Mouse (Mus musculus): ENCODE measurements around the gene Ttll10.

Ttll10 gene

DNA sequence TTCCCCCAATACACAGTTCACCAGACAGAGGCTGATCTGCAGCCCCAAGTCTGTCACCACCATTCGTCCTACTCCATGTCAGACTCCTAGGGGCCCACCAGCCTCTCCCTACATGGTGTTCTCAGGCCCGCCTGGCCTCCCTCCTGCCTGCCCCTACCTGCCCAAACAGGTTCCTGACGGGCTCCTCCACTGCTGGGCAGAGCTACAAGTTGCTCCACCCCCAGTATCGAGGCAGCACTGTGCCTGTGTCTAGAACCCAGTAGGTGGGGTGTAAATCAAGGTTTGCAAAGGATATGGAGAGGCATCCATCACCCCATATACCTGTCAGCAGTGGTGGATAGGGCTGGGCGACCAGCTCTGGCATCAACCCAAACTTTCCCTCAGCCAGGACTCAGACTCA is at the start of gene Ttll10:
Gene Ttll10 (minus strand): TSS at position 154 of the 400 bp plus-strand sequence.
- DNase-seq (ENCODE audit: low spot score): peak; percentile 87

DNA sequence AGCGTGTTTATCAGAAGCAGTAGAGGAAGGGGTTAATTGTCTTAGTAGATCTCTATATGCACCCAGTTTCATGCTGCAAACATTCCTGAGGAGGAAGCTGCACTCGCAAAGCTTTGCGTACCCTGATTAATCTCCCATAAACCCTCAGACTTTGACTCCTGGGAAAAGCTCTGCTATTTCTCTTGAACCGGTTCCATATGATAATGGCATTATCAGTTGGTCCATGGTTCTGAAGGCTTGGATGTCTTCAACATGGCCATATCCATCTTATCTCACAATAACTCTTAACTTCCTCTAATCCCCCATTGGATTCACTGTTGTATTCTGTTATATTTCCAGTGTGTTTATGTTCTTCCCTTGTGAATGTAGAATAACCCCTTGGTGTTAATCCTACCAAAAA is 44.1 kb upstream of the Ttll10 start:
- DNase-seq (ENCODE audit: low spot score): no peak

DNA sequence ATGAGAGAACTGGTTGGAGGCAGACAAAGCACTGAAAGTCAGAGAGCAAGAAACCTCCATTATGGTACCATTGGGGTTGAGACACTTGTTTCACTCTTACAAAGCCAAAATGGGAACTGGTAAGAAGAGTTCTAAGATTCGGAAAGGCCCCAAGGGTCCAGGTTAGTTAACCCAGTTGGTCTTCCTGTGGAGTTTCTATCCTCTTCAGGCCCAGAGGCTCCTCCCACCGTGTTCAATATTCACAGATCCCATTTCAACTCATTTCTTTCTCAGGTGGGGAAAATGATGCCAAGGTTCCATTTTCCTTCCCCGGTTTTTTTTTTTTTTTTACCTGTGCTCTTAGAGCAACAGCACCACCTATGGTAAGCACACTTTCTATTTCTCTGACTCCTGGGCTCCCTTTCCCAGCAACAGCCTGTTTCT is 42.3 kb upstream of the Ttll10 start:
- no peak for DNase-seq (ENCODE audit: low spot score)

DNA sequence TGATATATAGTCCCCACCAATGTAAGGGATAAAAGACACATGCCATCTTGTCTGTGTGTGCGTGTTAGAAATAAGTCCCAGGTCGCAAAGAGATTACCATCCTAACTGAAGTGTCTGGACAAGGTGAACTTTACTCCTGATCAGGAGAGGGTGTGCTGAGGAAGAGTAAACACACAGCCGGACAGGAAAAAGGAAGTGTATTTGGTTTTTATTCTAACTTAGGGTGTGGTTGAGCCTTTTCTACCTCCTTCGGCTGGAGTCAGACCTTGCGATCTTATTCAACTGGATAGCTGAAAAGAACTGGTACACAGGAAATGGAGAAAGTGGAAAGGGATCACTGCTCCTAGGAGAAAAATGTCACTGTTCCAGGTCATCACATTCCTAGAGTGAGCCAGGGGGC is 41.3 kb upstream of the Ttll10 start:
- no peak for DNase-seq (ENCODE audit: low spot score)

DNA sequence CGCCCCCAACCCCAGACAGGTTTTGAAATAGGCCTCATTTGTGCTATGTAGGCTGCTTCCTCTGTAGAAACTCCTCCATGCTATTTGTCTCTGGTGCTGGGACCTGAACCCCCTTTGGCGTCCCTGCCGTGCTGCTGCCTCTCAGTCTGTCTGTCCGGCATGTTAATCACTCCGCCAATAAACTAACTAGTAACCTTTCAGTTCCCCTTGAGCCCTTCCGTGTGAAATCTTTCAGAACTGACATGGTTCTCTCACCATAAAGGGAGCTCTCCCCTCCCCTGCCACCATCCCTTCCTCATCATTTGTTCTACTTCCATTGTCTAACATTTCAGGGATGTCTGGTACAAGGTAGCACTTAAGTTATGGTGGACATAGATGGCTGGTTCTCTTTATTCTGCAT is 40.2 kb upstream of the Ttll10 start:
- no peak for DNase-seq (ENCODE audit: low spot score)

DNA sequence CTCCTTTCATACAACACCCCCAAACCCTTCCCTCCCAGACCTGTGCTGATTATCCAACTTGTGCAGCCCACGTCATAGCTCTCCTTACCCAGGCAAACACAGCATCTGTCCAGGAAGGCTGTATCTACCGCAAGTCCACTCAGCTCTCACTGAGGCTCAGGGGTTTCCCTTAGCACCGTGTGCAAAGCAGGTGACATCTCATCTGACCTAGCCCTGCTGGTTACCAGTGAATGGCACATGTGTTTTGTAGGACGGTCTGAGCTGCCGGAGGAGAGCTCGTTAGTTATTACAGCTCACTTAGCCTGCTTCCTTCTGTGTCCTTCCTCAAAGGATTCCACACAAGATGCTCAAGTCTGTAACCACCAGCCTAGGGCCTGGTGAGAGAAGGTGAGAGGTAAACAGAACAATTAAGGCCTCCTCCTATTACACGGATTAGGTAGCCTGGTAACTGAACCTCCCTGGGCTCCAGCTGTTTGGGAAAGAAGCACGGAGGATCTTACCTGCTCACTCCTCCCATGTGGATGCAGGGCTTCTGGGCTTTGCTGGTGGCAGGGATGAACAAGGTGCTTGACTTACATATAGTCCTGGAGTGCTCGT is 38.7 kb upstream of the Ttll10 start:
- no peak for DNase-seq (ENCODE audit: low spot score)

DNA sequence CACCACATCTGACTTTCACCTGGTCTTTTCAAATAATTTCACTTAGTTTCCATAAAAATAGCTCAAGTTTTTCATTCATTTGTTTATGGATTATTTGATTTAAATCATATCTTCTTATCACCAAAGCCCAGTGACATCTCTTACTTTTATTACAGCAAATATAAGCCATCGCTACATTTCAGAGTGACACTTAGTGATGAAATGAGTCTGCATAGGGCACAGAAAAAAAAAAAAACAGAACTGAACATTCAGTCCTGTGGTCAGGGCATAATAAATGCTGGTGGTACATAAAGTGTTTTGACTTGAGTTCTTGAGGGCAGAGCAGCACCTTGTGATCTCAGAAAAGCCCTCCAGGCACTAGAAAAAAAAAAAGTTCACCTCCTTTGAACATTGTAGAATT is 37.0 kb upstream of the Ttll10 start:
- DNase-seq (ENCODE audit: low spot score): no peak

DNA sequence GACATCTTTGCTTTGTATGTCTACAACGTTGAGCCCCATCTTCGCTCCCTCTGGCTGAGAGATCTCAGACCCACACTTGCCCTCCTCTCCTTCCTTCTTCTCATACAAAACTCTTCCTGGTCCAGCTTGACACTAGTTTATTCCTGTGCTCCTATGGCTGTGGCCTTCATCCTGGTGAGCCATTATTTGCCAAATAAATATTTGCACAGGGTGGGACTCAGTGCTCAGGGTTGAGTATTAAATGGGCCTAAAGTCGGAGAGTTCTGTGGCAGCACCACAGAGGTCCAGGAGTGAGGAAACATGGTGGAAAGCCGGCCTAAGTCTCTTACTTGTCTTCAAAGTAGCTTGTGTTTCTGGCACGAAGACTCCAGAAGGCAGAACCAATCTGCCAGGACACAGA is 34.5 kb upstream of the Ttll10 start:
- DNase-seq (ENCODE audit: low spot score): no peak

DNA sequence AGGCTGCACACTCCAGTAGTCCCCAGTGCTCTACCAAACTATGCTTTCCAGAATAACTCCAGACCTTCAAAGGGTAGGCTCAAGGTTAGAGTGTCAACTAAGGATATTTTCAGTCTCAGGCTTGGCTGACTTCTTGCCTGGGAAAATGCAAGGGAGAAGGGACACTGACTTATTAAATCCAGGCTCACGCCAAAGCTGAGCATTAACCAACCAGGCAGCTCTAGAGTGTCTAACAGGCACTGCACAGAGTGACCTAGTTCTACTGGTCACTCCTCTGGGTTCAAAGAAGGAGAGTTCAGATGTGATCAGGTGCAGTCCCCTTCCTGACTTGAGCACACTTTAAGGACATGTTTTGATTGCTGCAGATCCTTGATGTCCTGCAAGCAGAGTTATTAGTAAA is 33.6 kb upstream of the Ttll10 start:
- DNase-seq (ENCODE audit: low spot score): no peak

DNA sequence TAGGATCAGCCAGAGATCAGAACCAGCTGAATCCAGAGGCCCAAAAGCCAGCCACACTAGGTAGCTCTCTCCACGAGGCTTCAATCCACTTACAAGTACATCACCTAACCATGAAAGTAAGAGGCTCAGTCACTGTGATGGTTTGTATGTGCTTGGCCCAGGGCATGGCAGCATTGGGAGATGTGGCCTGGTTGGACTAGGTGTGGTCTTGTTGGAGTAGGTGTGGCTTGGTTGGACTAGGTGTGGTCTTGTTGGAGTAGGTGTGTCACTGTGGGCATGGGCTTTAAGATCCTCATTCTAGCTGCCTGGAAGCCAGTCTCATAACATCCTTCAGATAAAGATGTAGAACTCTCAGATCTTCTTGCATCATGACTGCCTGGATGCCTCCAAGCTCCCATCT is 32.0 kb upstream of the Ttll10 start:
- no peak for DNase-seq (ENCODE audit: low spot score)

DNA sequence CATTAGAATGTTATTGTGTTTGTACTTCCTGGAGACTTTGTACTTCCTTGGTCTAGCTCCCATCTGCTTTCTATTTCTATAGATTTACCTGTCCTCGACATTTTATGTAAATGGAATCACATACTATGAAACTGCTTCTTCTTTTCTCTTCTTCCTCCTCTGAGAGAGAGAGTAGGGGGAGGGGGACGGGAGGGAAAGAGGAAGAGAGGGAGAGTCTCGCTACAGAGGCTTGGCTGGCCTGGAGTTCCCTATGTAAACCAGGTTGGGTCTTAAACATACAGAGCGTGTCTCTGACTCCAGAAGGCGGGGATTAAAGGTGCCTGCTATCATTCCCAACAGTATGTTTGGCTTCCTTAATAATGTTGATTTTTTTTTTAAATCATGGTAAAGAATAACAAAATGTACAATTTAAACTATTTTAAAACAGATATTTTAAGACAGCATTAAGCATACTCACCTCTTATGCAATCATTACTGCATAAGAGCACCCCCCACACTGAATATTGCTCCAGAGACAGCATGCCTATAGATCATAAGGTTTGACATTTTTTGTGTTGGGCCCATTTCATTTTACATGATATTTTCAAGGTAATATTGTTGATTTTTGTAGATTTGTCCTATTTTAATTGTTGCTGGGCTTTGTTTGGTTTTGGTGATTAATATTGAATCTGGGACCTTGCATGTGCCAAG is 28.3 kb upstream of the Ttll10 start:
- no peak for DNase-seq (ENCODE audit: low spot score)

DNA sequence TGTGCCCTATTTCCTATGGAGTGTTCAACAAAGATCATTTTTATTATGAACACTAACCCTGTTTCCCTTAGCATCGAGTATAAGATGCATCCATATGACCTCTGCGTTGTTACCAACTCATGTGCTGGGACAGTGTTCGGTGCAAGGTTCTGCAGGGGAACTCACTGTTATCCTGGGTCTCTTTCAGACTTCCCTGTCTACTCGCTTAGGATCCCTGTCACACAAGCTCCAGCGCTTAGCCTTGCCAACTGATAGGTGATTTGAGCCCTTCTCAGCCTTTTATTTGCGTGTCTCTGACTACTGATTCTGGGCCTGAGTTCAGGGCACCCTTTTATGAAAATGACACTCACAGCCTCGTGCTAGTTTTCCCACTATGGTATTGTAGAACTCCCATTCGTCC is 26.0 kb upstream of the Ttll10 start:
- no peak for DNase-seq (ENCODE audit: low spot score)

DNA sequence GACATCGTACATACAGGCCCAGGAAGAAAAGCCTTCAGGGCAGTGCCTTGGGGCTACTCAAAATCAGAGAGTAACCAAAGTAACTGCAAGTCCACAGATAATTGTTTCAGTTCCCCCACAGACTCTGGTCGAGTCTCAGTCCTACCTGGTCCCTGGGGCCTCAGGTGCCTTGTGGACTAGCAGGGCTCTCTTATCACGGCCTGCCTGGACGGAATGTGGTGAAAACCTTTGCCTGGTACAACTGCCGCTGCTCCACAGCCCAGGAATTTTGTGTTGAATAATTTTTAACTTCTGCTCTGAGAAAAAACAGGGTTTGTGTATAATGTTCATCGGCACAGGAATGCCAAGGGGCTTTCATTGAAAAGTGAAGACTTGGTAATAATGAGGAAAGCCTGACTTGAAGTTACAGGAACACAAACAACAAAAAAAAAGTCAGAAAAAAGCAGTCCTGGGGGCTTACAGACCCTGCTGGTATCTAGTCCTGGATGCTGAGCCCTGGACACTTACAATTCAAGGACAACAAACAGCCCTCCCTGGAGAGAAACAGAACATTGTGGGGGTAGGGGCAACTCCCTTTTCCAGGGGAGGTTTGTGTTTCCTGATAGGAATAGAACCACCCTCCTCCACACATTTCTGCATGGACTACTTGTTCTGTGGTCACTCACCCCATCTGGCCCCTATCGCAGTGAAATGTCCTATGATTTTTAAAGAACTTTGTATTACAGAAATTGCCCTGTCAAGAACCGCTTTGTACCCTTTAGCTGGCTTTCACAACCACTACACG is 25.1 kb upstream of the Ttll10 start:
- no peak for DNase-seq (ENCODE audit: low spot score)

DNA sequence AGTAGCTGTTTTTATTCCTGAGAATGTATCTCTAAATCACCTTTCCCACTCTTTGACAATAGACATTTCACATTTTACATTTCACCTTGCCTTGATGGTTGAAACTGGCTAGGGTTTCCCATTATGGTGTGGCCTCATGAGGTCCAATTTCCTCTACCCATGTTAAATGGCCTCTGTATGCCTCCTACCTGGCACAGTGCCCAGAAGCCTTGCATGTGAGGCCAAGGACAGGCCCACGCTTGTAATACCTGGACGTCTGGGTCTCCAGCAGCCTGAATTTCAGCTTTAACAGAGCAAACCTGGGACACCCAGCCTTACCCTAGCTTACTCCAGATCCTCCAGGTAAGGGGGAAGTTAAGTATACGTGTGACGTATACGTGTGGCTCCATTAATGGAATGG is 24.1 kb upstream of the Ttll10 start:
- peak; percentile 94 for DNase-seq (ENCODE audit: low spot score)

DNA sequence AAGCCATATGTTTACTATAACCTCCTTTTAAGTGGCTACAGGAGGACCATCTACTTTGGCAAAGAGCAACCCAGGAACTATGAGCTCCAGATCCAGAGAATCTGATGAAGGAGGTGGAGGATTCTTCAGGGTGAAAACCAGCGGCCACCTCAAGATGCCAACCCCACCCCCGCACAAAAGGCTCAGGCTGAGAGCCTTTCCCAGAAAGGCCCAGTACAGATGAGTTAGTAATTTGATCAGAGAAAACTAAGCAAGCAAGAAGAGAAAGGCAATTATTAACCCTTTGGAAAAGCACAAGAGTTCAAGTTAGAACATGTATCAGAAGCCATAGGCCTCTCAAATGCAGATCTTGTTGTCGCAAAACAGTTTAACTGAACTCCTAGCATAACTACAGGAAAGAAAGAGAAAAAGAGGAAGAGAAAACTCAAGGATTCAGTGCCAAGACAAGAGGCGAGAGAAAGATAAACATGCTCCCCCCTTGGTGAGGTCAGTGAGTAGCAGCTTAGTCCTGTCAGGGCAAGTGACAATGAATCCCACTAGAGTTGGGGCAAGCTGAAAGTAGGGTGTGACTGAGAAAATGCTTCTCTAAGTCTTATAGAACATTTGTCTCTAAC is 23.5 kb upstream of the Ttll10 start:
- no peak for DNase-seq (ENCODE audit: low spot score)

DNA sequence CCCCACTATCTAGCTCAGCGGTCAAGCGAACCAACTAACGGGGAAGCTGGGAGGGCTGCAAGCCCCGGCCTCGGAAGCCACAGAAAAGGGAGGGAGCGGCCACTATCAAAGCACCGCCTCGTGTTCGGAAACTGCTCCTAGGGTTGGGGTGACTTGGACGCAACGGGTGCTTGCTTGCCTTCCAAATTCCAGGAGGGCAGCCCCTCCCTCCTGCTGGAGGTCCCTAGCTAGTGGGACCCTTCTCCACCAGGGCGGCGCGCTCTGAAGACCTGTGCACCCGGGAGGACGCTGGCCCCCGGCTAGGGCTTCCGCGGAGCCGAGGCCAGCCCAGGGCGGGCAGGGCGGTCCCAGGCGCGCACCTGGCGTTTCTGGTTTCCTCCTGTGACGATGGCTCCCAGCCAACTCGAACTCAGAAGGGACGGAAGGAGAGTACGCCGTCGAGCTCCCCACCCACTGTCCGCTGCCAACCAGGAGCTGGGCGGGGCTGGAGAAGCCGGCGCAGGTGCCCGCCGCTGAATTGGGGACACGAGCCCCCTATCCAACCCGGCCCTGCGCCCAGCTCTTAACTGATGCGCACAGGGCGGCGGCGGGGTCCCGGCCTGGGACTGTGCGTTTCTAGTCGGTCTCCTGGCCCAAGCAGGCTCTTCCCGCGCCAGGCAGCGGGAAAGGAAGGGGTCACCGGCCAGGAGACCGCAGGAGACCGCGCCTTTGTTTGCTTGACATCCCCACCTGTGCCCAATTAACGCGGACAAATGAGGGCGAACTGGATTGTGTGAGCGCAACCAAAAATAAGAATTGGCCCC is 18.5 kb upstream of the Ttll10 start:
- DNase-seq (ENCODE audit: low spot score): peak; percentile 91

DNA sequence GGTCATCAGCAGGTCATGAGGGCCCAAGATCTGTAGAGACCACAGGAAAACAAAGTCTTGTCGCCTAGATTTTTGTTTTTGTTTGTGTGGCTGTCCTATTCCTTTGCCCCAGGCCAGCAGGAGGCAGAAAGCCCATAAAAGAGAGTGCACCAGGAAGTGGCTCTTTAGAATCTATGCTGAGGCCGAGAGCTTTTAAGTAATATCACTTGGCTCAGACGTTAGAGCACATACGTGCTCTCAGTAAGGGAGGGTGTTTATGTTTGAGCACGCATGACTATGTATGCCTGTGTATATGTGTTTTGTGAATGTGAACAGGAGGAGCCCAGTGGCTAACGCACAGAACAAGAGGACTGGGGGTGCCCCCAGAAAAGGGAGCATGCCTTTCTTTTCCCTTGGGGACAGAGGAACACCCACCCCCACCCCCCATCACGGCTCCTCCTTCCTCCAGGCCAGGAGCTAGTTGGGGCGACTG is 17.7 kb upstream of the Ttll10 start:
- no peak for DNase-seq (ENCODE audit: low spot score)

DNA sequence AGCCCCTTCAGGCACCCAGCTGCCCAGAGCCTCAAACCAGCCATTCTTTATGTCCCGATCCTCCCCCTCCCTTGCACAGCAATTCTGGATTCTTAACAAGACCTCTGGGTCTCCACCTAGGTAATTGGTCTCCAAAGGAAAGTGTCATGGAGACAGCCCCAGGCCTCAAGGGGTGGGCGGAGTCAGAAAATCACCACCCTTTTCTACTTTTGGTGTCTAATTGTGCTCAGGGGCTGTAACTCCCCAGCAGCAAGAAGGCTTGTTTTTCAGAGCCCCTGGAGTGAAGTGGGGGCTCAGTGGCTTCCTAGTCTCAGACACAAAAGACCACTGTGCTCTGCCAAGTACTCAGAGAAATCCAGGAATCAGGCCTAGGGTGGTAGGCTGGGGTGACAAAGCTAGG is 11.5 kb upstream of the Ttll10 start:
- DNase-seq (ENCODE audit: low spot score): no peak

DNA sequence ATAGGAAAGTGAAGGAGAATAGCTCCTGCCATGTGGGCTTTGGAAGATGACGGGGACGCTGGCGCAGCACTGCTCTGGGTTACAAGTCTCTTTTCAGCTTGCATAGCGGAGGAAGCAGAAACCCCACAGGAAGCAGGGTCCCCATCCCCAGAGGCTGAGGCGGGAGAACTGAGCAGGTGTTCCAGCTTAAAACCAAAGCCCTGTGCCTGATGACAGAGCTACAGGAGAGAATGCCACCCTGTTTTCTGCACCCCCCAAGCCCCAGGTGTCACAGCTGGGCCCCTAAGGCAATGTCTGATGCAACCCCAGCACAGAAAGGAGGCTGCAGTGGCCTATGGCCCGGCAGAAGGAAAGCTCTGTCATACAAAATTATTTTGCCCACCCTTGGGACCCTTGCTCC is 11.1 kb upstream of the Ttll10 start:
- DNase-seq (ENCODE audit: low spot score): no peak

DNA sequence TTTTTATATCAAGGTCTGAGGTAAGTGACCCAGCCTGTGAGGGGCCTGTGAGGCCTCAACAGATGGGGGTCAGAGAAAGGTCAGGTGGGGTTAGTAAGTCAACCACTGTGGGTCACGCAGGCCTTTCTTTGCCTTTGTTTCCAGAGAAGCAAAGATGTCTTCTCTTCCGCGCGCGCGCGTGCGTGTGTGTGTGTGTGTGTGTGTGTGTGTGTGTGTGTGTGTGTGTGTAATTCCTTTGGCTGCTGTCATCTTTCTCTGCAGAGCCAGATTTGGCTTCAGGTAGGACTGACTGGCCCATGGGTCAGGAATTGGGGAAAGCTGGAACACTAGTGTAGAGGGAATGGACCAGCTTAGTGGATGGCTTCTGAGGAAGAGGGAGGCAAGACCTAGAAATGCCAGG is 10.5 kb upstream of the Ttll10 start:
- no peak for DNase-seq (ENCODE audit: low spot score)

DNA sequence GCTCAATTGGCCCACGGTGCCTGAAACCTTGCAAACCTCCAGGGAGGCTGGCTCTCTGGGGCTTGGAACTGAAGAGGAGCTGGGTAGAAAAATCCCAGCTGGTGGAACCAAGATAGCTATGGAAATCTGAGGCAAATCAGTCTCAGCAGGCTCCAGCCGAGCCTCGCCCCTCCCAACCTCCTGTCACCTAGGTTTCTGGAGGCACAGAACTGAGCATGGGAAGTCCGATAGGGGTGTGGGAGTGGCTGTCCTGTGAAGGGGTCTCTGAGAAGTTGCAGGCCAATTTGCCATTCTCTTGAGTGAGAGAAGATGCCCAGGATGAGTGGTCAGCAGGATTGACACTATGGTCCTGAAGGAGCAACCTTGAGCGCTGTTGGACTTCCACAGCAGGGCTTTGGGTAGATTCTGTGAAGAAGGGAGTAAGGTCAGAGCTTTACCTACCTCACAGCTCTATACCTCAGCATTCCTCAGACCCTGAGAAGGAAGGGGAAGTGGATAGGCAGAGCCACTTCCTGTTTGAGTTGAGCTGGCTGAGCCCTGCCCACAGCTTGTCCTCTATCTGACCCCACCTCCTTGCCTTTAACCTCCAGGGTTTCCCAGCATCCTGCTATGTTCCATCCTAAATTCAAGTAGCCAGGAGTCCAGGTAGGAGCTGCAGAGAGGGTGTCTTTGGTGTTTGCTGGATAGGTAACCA is 8.2 kb upstream of the Ttll10 start:
- DNase-seq (ENCODE audit: low spot score): no peak
